Mouse (Mus musculus) limb, embryonic 10.5 days (tissue): ENCODE measurements around the gene Wbp1. TPM values are rescaled to one million over a fixed set of nuclear protein-coding genes. Genes with fewer than 3 reads are reported as not detected.

Experiments used
- DNase-seq: peaks from one replicate; pipeline ENCODE4 v3.0.0-alpha.2; 2017; ENCODE audit warnings: low spot score
- H3K27ac ChIP-seq: fragments of 300-500 bp; sonication (generic); 2 replicates; pipeline ENCODE4 v1.5.1; 2016; ENCODE audit warnings: mild to moderate bottlenecking
- H3K27me3 ChIP-seq: fragments of 300-500 bp; sonication (generic); 2 replicates; pipeline ENCODE4 v1.6.1; 2016; ENCODE audit warnings: low read depth, mild to moderate bottlenecking; ENCODE audit not compliant: poor library complexity, severe bottlenecking
- H3K36me3 ChIP-seq: fragments of 300-500 bp; sonication (generic); 2 replicates; pipeline ENCODE4 v1.6.1; 2016; ENCODE audit warnings: mild to moderate bottlenecking, moderate library complexity
- H3K4me1 ChIP-seq: fragments of 300-500 bp; sonication (generic); 2 replicates; pipeline ENCODE4 v1.6.1; 2016
- H3K4me3 ChIP-seq: fragments of 300-500 bp; sonication (generic); 2 replicates; pipeline ENCODE4 v1.5.1; 2016; ENCODE audit warnings: mild to moderate bottlenecking, moderate library complexity
- H3K9me3 ChIP-seq: fragments of 300-500 bp; sonication (generic); replicated peaks from 2 replicates; pipeline ENCODE4 v1.6.1; 2016; ENCODE audit warnings: mild to moderate bottlenecking
- WGBS: fragments of 180-500 bp; shearing (Covaris S2); methylation state at CpG from one replicate; pipeline ENCODE4 v1.1.7; 2016; 5-methylcytosine and 5-hydroxymethylcytosine counted together
- polyA plus RNA-seq: library from polyadenylated mRNA; unstranded; fragments of >200 nt; fragmentation: Nextera tagmentation; extraction: Ambion mirVana; gene quantifications from 2 replicates; pipeline ENCODE4 v1.2.1, GENCODE M21; 2016

Wbp1 gene
- polyA plus RNA-seq, 1 experiment from 2014 or later, result 188 TPM

GRCm38 (mm10) chr6:83155552-83156238 is 34.3 kb upstream of the Wbp1 start:
- WGBS, result 9% methylated on average over 23 of the region's 23 CpGs
- peaks cover 21% of the 10 kb centered on the region for H3K27me3 ChIP-seq
- H3K4me1 ChIP-seq, result peaks cover 35% of the 10 kb centered on the region
- H3K36me3 ChIP-seq, result peaks cover 32% of the 10 kb centered on the region
- peak overlapping the region; percentile 61 for H3K4me3 ChIP-seq
- no peaks in the 10 kb centered on the region for H3K9me3 ChIP-seq
- peak; percentile 43 for DNase-seq
- H3K27ac ChIP-seq, result peak overlapping the region; percentile 80

- Histone ChIP-seq H3K36me3 (peaks cover 55% of the 10 kb centered on the region), H3K4me1 (peaks cover 40% of the 10 kb centered on the region)
Measured at GRCm38 (mm10) chr6:83153485-83153884, 32.1 kb upstream of the Wbp1 start.

GRCm38 (mm10) chr6:83153038-83153437 is 31.7 kb upstream of the Wbp1 start:
- WGBS, result 89% methylated on average over 12 of the region's 12 CpGs
- peak overlapping the region; percentile 5; the same call in 1 of the 2 replicates for H3K4me3 ChIP-seq
- H3K36me3 ChIP-seq, result peaks cover 59% of the 10 kb centered on the region
- 0 out of 2 replicates have a peak, but pooled peaks cover 9% of the 10 kb centered on the region for H3K27me3 ChIP-seq
- H3K4me1 ChIP-seq, result peaks cover 40% of the 10 kb centered on the region
- no peaks in the 10 kb centered on the region for H3K9me3 ChIP-seq
- DNase-seq, result peak; percentile 29
- H3K27ac ChIP-seq, result no peak overlapping the region

More at GRCm38 (mm10) chr6:83153485-83153884, 32.1 kb upstream of the Wbp1 start:
- Histone ChIP-seq H3K27ac (no peak overlapping the region), H3K27me3 (0 out of 2 replicates have a peak, but pooled peaks cover 9% of the 10 kb centered on the region), H3K4me3 (no peak overlapping the region), H3K9me3 (no peaks in the 10 kb centered on the region)
- 71% methylated on average over 5 of the region's 5 CpGs for WGBS
- peak; percentile 27 for DNase-seq

- Histone ChIP-seq H3K4me3 (no peak overlapping the region), H3K4me1 (peaks cover 47% of the 10 kb centered on the region), H3K27me3 (0 out of 2 replicates have a peak, but pooled peaks cover 9% of the 10 kb centered on the region), H3K9me3 (no peaks in the 10 kb centered on the region), H3K36me3 (peaks cover 72% of the 10 kb centered on the region), H3K27ac (peak overlapping the region; percentile 21; the same call in 1 of the 2 replicates)
- WGBS, result 34% methylated on average over 8 of the region's 8 CpGs
- DNase-seq, result no peak
Measured at GRCm38 (mm10) chr6:83151721-83152120, 30.4 kb upstream of the Wbp1 start.

- Histone ChIP-seq H3K36me3 (peaks cover 66% of the 10 kb centered on the region), H3K27me3 (0 out of 2 replicates have a peak, but pooled peaks cover under 1% of the 10 kb centered on the region), H3K4me3 (no peak overlapping the region), H3K9me3 (no peaks in the 10 kb centered on the region), H3K27ac (0 out of 2 replicates have a peak overlapping the region, but pooled peaks have one; percentile 12), H3K4me1 (peaks cover 54% of the 10 kb centered on the region)
- no peak for DNase-seq
- 64% methylated on average over 7 of the region's 7 CpGs for WGBS
Measured at GRCm38 (mm10) chr6:83147280-83147679, 25.9 kb upstream of the Wbp1 start.

- WGBS, result 66% methylated on average over 9 of the region's 9 CpGs
- peaks cover 51% of the 10 kb centered on the region for H3K36me3 ChIP-seq
- H3K4me3 ChIP-seq, result 0 out of 2 replicates have a peak overlapping the region, but pooled peaks have one; percentile 2
- H3K27me3 ChIP-seq, result 0 out of 2 replicates have a peak, but pooled peaks cover 9% of the 10 kb centered on the region
- H3K27ac ChIP-seq, result peak overlapping the region; percentile 47
- no peaks in the 10 kb centered on the region for H3K9me3 ChIP-seq
- H3K4me1 ChIP-seq, result peaks cover 56% of the 10 kb centered on the region
- no peak for DNase-seq
Measured at GRCm38 (mm10) chr6:83145805-83146204, 24.4 kb upstream of the Wbp1 start.

GRCm38 (mm10) chr6:83145209-83145608 is 23.9 kb upstream of the Wbp1 start:
- peaks cover 46% of the 10 kb centered on the region for H3K36me3 ChIP-seq
- peaks cover 54% of the 10 kb centered on the region for H3K4me1 ChIP-seq
- no peaks in the 10 kb centered on the region for H3K9me3 ChIP-seq
- no peak overlapping the region for H3K27ac ChIP-seq
- 85% methylated on average over 2 of the region's 2 CpGs for WGBS
- no peak overlapping the region for H3K4me3 ChIP-seq
- 0 out of 2 replicates have a peak, but pooled peaks cover 9% of the 10 kb centered on the region for H3K27me3 ChIP-seq
- no peak for DNase-seq

- H3K27ac ChIP-seq, result 0 out of 2 replicates have a peak overlapping the region, but pooled peaks have one; percentile 82
- H3K36me3 ChIP-seq, result peaks cover 34% of the 10 kb centered on the region
- peak overlapping the region; percentile 51 for H3K4me3 ChIP-seq
- peaks cover 77% of the 10 kb centered on the region for H3K4me1 ChIP-seq
- DNase-seq, result no peak
- H3K9me3 ChIP-seq, result no peaks in the 10 kb centered on the region
- H3K27me3 ChIP-seq, result 0 out of 2 replicates have a peak, but pooled peaks cover 9% of the 10 kb centered on the region
- WGBS, result 28% methylated on average over 11 of the region's 11 CpGs
Measured at GRCm38 (mm10) chr6:83142886-83143285, 21.5 kb upstream of the Wbp1 start.

- H3K27ac ChIP-seq, result peak overlapping the region; percentile 82
- 0 out of 2 replicates have a peak, but pooled peaks cover 9% of the 10 kb centered on the region for H3K27me3 ChIP-seq
- peaks cover 28% of the 10 kb centered on the region for H3K36me3 ChIP-seq
- peak; percentile 62 for DNase-seq
- H3K9me3 ChIP-seq, result no peaks in the 10 kb centered on the region
- 2% methylated on average over 41 of the region's 41 CpGs for WGBS
- H3K4me3 ChIP-seq, result peak overlapping the region; percentile 51
- peaks cover 80% of the 10 kb centered on the region for H3K4me1 ChIP-seq
Measured at GRCm38 (mm10) chr6:83142211-83142731, 20.9 kb upstream of the Wbp1 start.

- Histone ChIP-seq H3K27ac (peak overlapping the region; percentile 82), H3K36me3 (peaks cover 21% of the 10 kb centered on the region), H3K27me3 (0 out of 2 replicates have a peak, but pooled peaks cover 9% of the 10 kb centered on the region), H3K9me3 (no peaks in the 10 kb centered on the region), H3K4me1 (peaks cover 77% of the 10 kb centered on the region), H3K4me3 (peak overlapping the region; percentile 51)
- DNase-seq, result no peak
- WGBS, result 27% methylated on average over 4 of the region's 4 CpGs
Measured at GRCm38 (mm10) chr6:83141636-83142035, 20.3 kb upstream of the Wbp1 start.

- DNase-seq, result no peak
- 93% methylated on average over 8 of the region's 8 CpGs for WGBS
- H3K27ac ChIP-seq, result 0 out of 2 replicates have a peak overlapping the region, but pooled peaks have one; percentile 16
- peaks cover 85% of the 10 kb centered on the region for H3K4me1 ChIP-seq
- H3K36me3 ChIP-seq, result peaks cover 12% of the 10 kb centered on the region
- 0 out of 2 replicates have a peak, but pooled peaks cover 9% of the 10 kb centered on the region for H3K27me3 ChIP-seq
- no peaks in the 10 kb centered on the region for H3K9me3 ChIP-seq
- H3K4me3 ChIP-seq, result peak overlapping the region; percentile 11; the same call in 1 of the 2 replicates
Measured at GRCm38 (mm10) chr6:83140044-83140443, 18.7 kb upstream of the Wbp1 start.

- DNase-seq, result peak; percentile 76
- WGBS, result under 1% methylated on average over 11 of the region's 11 CpGs
- Histone ChIP-seq H3K27ac (peak overlapping the region; percentile 99), H3K36me3 (peaks cover 12% of the 10 kb centered on the region), H3K9me3 (no peaks in the 10 kb centered on the region), H3K27me3 (0 out of 2 replicates have a peak, but pooled peaks cover 9% of the 10 kb centered on the region), H3K4me1 (peaks cover 88% of the 10 kb centered on the region), H3K4me3 (peak overlapping the region; percentile 69)
Measured at GRCm38 (mm10) chr6:83138056-83138455, 16.7 kb upstream of the Wbp1 start.

GRCm38 (mm10) chr6:83137576-83137950 is 16.2 kb upstream of the Wbp1 start:
- H3K4me1 ChIP-seq, result peaks cover 85% of the 10 kb centered on the region
- DNase-seq, result peak; percentile 96
- peak overlapping the region; percentile 99 for H3K27ac ChIP-seq
- H3K27me3 ChIP-seq, result 0 out of 2 replicates have a peak, but pooled peaks cover 9% of the 10 kb centered on the region
- WGBS, result under 1% methylated on average over 12 of the region's 12 CpGs
- peaks cover 12% of the 10 kb centered on the region for H3K36me3 ChIP-seq
- no peaks in the 10 kb centered on the region for H3K9me3 ChIP-seq
- H3K4me3 ChIP-seq, result peak overlapping the region; percentile 69
